Mouse (Mus musculus) C2C12 (cell line): ENCODE results near the gene Mest. TPM values are rescaled to one million over a fixed set of nuclear protein-coding genes. Genes with fewer than 3 reads are reported as not detected.

Experiments
- H3K27me3 ChIP-seq: one replicate; pipeline ENCODE4 v1.6.1; 2011; ENCODE audit not compliant: control insufficient read depth, insufficient read depth, insufficient read length
- H3K36me3 ChIP-seq: one replicate; pipeline ENCODE4 v1.6.1; 2011; ENCODE audit not compliant: control insufficient read depth, insufficient read depth
- H3K4me3 ChIP-seq: one replicate; pipeline ENCODE4 v1.5.1; 2011; ENCODE audit warnings: mild to moderate bottlenecking, control low read depth; ENCODE audit not compliant: poor library complexity, insufficient read depth, severe bottlenecking
- H3K79me2 ChIP-seq: one replicate; pipeline ENCODE4 v1.6.1; 2011; ENCODE audit not compliant: control insufficient read depth, insufficient read depth
- H3K79me3 ChIP-seq: one replicate; pipeline ENCODE4 v1.6.1; 2011; ENCODE audit warnings: low read depth, control low read depth
- H3ac ChIP-seq: one replicate; pipeline ENCODE3; 2011; ENCODE audit warnings: low read depth; ENCODE audit not compliant: control insufficient read depth, insufficient read length
- CEBPB ChIP-seq: IDR thresholded peaks from one replicate; pipeline ENCODE4 v1.6.1; 2011; ENCODE audit warnings: low read depth, mild to moderate bottlenecking, control low read depth, moderate library complexity
- CTCF ChIP-seq: IDR thresholded peaks from one replicate; pipeline ENCODE4 v1.5.1; 2011; ENCODE audit not compliant: control insufficient read depth, insufficient read depth, insufficient read length
- FOSL1 ChIP-seq: IDR thresholded peaks from one replicate; pipeline ENCODE4 v1.8.0; 2011; ENCODE audit warnings: mild to moderate bottlenecking, low read length; ENCODE audit not compliant: poor library complexity, insufficient read depth, severe bottlenecking
- MAX ChIP-seq: IDR thresholded peaks from one replicate; pipeline ENCODE4 v1.6.1; 2011; ENCODE audit warnings: mild to moderate bottlenecking, control low read depth
- MYOD1 ChIP-seq: IDR thresholded peaks from one replicate; pipeline ENCODE4 v1.6.1; 2011; ENCODE audit warnings: low read depth; ENCODE audit not compliant: control insufficient read depth, insufficient read length
- MYOG ChIP-seq: IDR thresholded peaks from one replicate; pipeline ENCODE4 v1.6.1; 2011; ENCODE audit not compliant: control insufficient read depth, insufficient read length; ENCODE audit errors: extremely low read depth
- USF1 ChIP-seq: IDR thresholded peaks from one replicate; pipeline ENCODE4 v1.6.1; 2011; ENCODE audit warnings: low read depth, mild to moderate bottlenecking, control low read depth, moderate library complexity
- polyA plus RNA-seq: library from polyadenylated mRNA; unstranded; fragments of >200 nt; fragmentation: generic; extraction: Trizol; gene quantifications from one replicate; pipeline ENCODE4 v1.2.1, GENCODE M21; 2012; ENCODE audit warnings: missing spikeins

Mest gene
- polyA plus RNA-seq, 1 experiment = 6.9 TPM

- no peak for TF ChIP-seq USF1
- TF ChIP-seq MAX = no peak
- TF ChIP-seq CTCF = no peak
- Histone ChIP-seq H3ac (no peak overlapping the region), H3K36me3 (no peaks in the 10 kb centered on the region), H3K79me2 (no peaks in the 10 kb centered on the region), H3K27me3 (no peaks in the 10 kb centered on the region), H3K79me3 (no peaks in the 10 kb centered on the region), H3K4me3 (no peak overlapping the region)
These were observed 9.3 kb downstream of the Mest start for GRCm38 (mm10) chr6:30732571-30733130.

- no peak for TF ChIP-seq CTCF
- no peak for TF ChIP-seq MYOD1
- TF ChIP-seq CEBPB = no peak
- no peak for TF ChIP-seq USF1
- TF ChIP-seq MYOG = no peak
- no peak for TF ChIP-seq FOSL1
- TF ChIP-seq MAX = no peak
- Histone ChIP-seq H3K27me3 (no peaks in the 10 kb centered on the region), H3K36me3 (no peaks in the 10 kb centered on the region), H3K4me3 (no peak overlapping the region), H3K79me3 (no peaks in the 10 kb centered on the region), H3K79me2 (no peaks in the 10 kb centered on the region), H3ac (no peak overlapping the region)
These were observed 11.1 kb downstream of the Mest start for GRCm38 (mm10) chr6:30734465-30734864.

GRCm38 (mm10) chr6:30734988-30735727 lies 11.8 kb downstream of the Mest start:
- H3K27me3 ChIP-seq = no peaks in the 10 kb centered on the region
- TF ChIP-seq MYOG (no peak), MYOD1 (no peak), USF1 (no peak), CEBPB (no peak), CTCF (no peak), FOSL1 (no peak), MAX (no peak)
- H3K79me3 ChIP-seq = no peaks in the 10 kb centered on the region
- no peak overlapping the region for H3ac ChIP-seq
- H3K4me3 ChIP-seq = no peak overlapping the region
- H3K36me3 ChIP-seq = no peaks in the 10 kb centered on the region
- no peaks in the 10 kb centered on the region for H3K79me2 ChIP-seq

- no peak for TF ChIP-seq MAX
- no peak for TF ChIP-seq USF1
- no peak for TF ChIP-seq FOSL1
- TF ChIP-seq CEBPB = no peak
- no peak for TF ChIP-seq MYOD1
- TF ChIP-seq CTCF = no peak
- TF ChIP-seq MYOG = no peak
These were observed 12.5 kb downstream of the Mest start for GRCm38 (mm10) chr6:30735728-30736371.

GRCm38 (mm10) chr6:30736372-30736762 lies 13.0 kb downstream of the Mest start:
- TF ChIP-seq MYOD1 (no peak), CTCF (no peak), CEBPB (no peak), FOSL1 (no peak), MAX (no peak), USF1 (no peak), MYOG (no peak)
- no peaks in the 10 kb centered on the region for H3K79me2 ChIP-seq
- H3K27me3 ChIP-seq = no peaks in the 10 kb centered on the region
- no peak overlapping the region for H3K4me3 ChIP-seq
- no peak overlapping the region for H3ac ChIP-seq
- H3K36me3 ChIP-seq = no peaks in the 10 kb centered on the region
- no peaks in the 10 kb centered on the region for H3K79me3 ChIP-seq

More at GRCm38 (mm10) chr6:30735728-30736371, 12.5 kb downstream of the Mest start:
- Histone ChIP-seq H3ac (no peak overlapping the region), H3K27me3 (no peaks in the 10 kb centered on the region), H3K36me3 (no peaks in the 10 kb centered on the region), H3K79me2 (no peaks in the 10 kb centered on the region), H3K4me3 (no peak overlapping the region), H3K79me3 (no peaks in the 10 kb centered on the region)
